Mouse (Mus musculus) liver, embryonic 11.5 days (tissue): Measurements from ENCODE around the gene Hepacam. TPM values are rescaled to one million over a fixed set of nuclear protein-coding genes. Genes with fewer than 3 reads are reported as not detected.

Experiments
- ATAC-seq: fragments of 200-750 bp; cut with Nextera tagmentation; replicated peaks from 2 replicates; pipeline ENCODE4 v1.8.0; 2017; ENCODE audit warnings: moderate number of reproducible peaks, mild to moderate bottlenecking, moderate TSS enrichment, moderate library complexity; ENCODE audit not compliant: low FRiP score
- DNase-seq: peaks from one replicate; pipeline ENCODE4 v3.0.0-alpha.2; 2017; ENCODE audit warnings: low spot score
- H3K27ac ChIP-seq: fragments of 300-500 bp; sonication (generic); 2 replicates; pipeline ENCODE4 v1.5.1; 2014; ENCODE audit warnings: mild to moderate bottlenecking, low read depth, low read length, control low read depth
- H3K27me3 ChIP-seq: fragments of 300-500 bp; sonication (generic); replicated peaks from 2 replicates; pipeline ENCODE4 v1.6.1; 2014; ENCODE audit warnings: low read length, mixed read lengths; ENCODE audit not compliant: control insufficient read depth, insufficient read depth
- H3K36me3 ChIP-seq: fragments of 300-500 bp; sonication (generic); 2 replicates; pipeline ENCODE4 v1.6.1; 2014; ENCODE audit warnings: mild to moderate bottlenecking, low read length, moderate library complexity, mixed read lengths; ENCODE audit not compliant: control insufficient read depth, insufficient read depth
- H3K4me1 ChIP-seq: fragments of 300-500 bp; sonication (generic); replicated peaks from 2 replicates; pipeline ENCODE4 v1.6.1; 2014; ENCODE audit warnings: low read length, mixed read lengths; ENCODE audit not compliant: control insufficient read depth, insufficient read depth
- H3K4me2 ChIP-seq: fragments of 300-500 bp; sonication (generic); 2 replicates; pipeline ENCODE4 v1.6.1; 2014; ENCODE audit warnings: mild to moderate bottlenecking, control low read depth, moderate library complexity
- H3K4me3 ChIP-seq: fragments of 300-500 bp; sonication (generic); 2 replicates; pipeline ENCODE4 v1.5.1; 2014; ENCODE audit warnings: low read depth, low read length, control low read depth
- H3K9ac ChIP-seq: fragments of 300-500 bp; sonication (generic); 2 replicates; pipeline ENCODE4 v1.6.1; 2014; ENCODE audit warnings: low read depth, low read length, control low read depth
- H3K9me3 ChIP-seq: fragments of 300-500 bp; sonication (generic); 2 replicates; pipeline ENCODE4 v1.6.1; 2016; ENCODE audit warnings: low read length, inconsistent platforms, mixed read lengths; ENCODE audit not compliant: control insufficient read depth
- WGBS: fragments of 180-500 bp; shearing (Covaris S2); extraction: QIAGEN DNeasy Blood & Tissue Kit; methylation state at CpG from one replicate; pipeline ENCODE4 v1.1.7; 2014; 5-methylcytosine and 5-hydroxymethylcytosine counted together
- polyA plus RNA-seq: library from polyadenylated mRNA; unstranded; fragments of >200 nt; fragmentation: Nextera tagmentation; extraction: Ambion mirVana; gene quantifications from 2 replicates; pipeline ENCODE4 v1.2.1, GENCODE M21; 2014

The Hepacam gene
- polyA plus RNA-seq = not detected in 2 replicates

- Histone ChIP-seq H3K9me3 (no peaks in the 10 kb centered on the region), H3K27ac (no peak within 1 kb of the TSS), H3K4me3 (no peak within 1 kb of the TSS), H3K9ac (no peak within 1 kb of the TSS), H3K36me3 (no peaks in the 10 kb centered on the region), H3K4me1 (no peaks in the 10 kb centered on the region), H3K4me2 (no peak within 1 kb of the TSS), H3K27me3 (no peaks in the 10 kb centered on the region)
- no peak for DNase-seq
- no peak for ATAC-seq
- WGBS = 77% methylated on average over 17 of the region's 17 CpGs
Measured at GRCm38 (mm10) chr9:37367301-37368080, at the start of gene Hepacam. Gene Hepacam, plus strand, starts transcription at chr9:37367351.

- Histone ChIP-seq H3K27me3 (no peaks in the 10 kb centered on the region), H3K36me3 (no peaks in the 10 kb centered on the region), H3K9me3 (no peaks in the 10 kb centered on the region), H3K4me3 (no peak overlapping the region), H3K27ac (no peak overlapping the region), H3K4me1 (no peaks in the 10 kb centered on the region), H3K4me2 (no peak overlapping the region), H3K9ac (no peak overlapping the region)
- ATAC-seq = no peak
- DNase-seq = no peak
- WGBS = 42% methylated on average over 3 of the region's 3 CpGs
Measured at GRCm38 (mm10) chr9:37329456-37329855, 37.7 kb upstream of the Hepacam start.

- H3K27me3 ChIP-seq = no peaks in the 10 kb centered on the region
- H3K4me2 ChIP-seq = no peak overlapping the region
- no peak overlapping the region for H3K4me3 ChIP-seq
- no peak overlapping the region for H3K27ac ChIP-seq
- DNase-seq (no peak), ATAC-seq (no peak)
- 49% methylated on average over 3 of the region's 3 CpGs for WGBS
- no peaks in the 10 kb centered on the region for H3K9me3 ChIP-seq
- no peaks in the 10 kb centered on the region for H3K36me3 ChIP-seq
- H3K9ac ChIP-seq = no peak overlapping the region
- H3K4me1 ChIP-seq = peaks cover 7% of the 10 kb centered on the region
Measured at GRCm38 (mm10) chr9:37345406-37345805, 21.7 kb upstream of the Hepacam start.

GRCm38 (mm10) chr9:37347184-37347987, 19.8 kb upstream of the Hepacam start:
- Histone ChIP-seq H3K4me2 (peak overlapping the region; percentile 66), H3K27me3 (no peaks in the 10 kb centered on the region), H3K4me1 (peaks cover 7% of the 10 kb centered on the region), H3K36me3 (no peaks in the 10 kb centered on the region), H3K4me3 (peak overlapping the region; percentile 77), H3K9ac (peak overlapping the region; percentile 92), H3K27ac (peak overlapping the region; percentile 95), H3K9me3 (no peaks in the 10 kb centered on the region)
- 14% methylated on average over 12 of the region's 12 CpGs for WGBS
- DNase-seq (peak; percentile 58), ATAC-seq (peak; percentile 29)

- H3K27me3 ChIP-seq = no peaks in the 10 kb centered on the region
- no peaks in the 10 kb centered on the region for H3K36me3 ChIP-seq
- H3K4me2 ChIP-seq = peak within 1 kb of the TSS; percentile 66
- WGBS = under 1% methylated on average over 41 of the region's 41 CpGs
- no peaks in the 10 kb centered on the region for H3K9me3 ChIP-seq
- peak within 1 kb of the TSS; percentile 77 for H3K4me3 ChIP-seq
- peaks cover 7% of the 10 kb centered on the region for H3K4me1 ChIP-seq
- ATAC-seq = peak; percentile 98
- peak; percentile 95 for DNase-seq
- H3K9ac ChIP-seq = peak within 1 kb of the TSS; percentile 92
- peak within 1 kb of the TSS; percentile 95 for H3K27ac ChIP-seq
Measured at GRCm38 (mm10) chr9:37347988-37348642, 19.0 kb upstream of the Hepacam start, which contains the start of gene Ccdc15. Gene Ccdc15, minus strand, starts transcription at chr9:37348432.

- H3K9ac ChIP-seq = peak overlapping the region; percentile 92
- WGBS = 90% methylated on average over 3 of the region's 3 CpGs
- H3K4me1 ChIP-seq = peaks cover 7% of the 10 kb centered on the region
- ATAC-seq (no peak), DNase-seq (no peak)
- H3K27ac ChIP-seq = no peak overlapping the region
- H3K4me3 ChIP-seq = peak overlapping the region; percentile 77
- no peaks in the 10 kb centered on the region for H3K36me3 ChIP-seq
- no peaks in the 10 kb centered on the region for H3K9me3 ChIP-seq
- H3K27me3 ChIP-seq = no peaks in the 10 kb centered on the region
- H3K4me2 ChIP-seq = peak overlapping the region; percentile 66
Measured at GRCm38 (mm10) chr9:37349050-37349449, 18.1 kb upstream of the Hepacam start.

- ATAC-seq (no peak), DNase-seq (no peak)
- no peak overlapping the region for H3K9ac ChIP-seq
- no peaks in the 10 kb centered on the region for H3K27me3 ChIP-seq
- no peak overlapping the region for H3K4me3 ChIP-seq
- H3K4me2 ChIP-seq = no peak overlapping the region
- no peaks in the 10 kb centered on the region for H3K36me3 ChIP-seq
- peaks cover 7% of the 10 kb centered on the region for H3K4me1 ChIP-seq
- 65% methylated on average over 2 of the region's 2 CpGs for WGBS
- H3K9me3 ChIP-seq = no peaks in the 10 kb centered on the region
- no peak overlapping the region for H3K27ac ChIP-seq
Measured at GRCm38 (mm10) chr9:37351266-37351665, 15.9 kb upstream of the Hepacam start.

GRCm38 (mm10) chr9:37354485-37354884, 12.7 kb upstream of the Hepacam start:
- Histone ChIP-seq H3K4me2 (no peak overlapping the region), H3K4me3 (no peak overlapping the region), H3K27me3 (no peaks in the 10 kb centered on the region), H3K9ac (no peak overlapping the region), H3K36me3 (no peaks in the 10 kb centered on the region), H3K9me3 (no peaks in the 10 kb centered on the region), H3K27ac (no peak overlapping the region), H3K4me1 (no peaks in the 10 kb centered on the region)
- 43% methylated on average over 1 of the region's 1 CpGs for WGBS
- ATAC-seq = no peak
- no peak for DNase-seq
